Mouse (Mus musculus): ENCODE data around the gene Prkce.

Prkce gene

DNA sequence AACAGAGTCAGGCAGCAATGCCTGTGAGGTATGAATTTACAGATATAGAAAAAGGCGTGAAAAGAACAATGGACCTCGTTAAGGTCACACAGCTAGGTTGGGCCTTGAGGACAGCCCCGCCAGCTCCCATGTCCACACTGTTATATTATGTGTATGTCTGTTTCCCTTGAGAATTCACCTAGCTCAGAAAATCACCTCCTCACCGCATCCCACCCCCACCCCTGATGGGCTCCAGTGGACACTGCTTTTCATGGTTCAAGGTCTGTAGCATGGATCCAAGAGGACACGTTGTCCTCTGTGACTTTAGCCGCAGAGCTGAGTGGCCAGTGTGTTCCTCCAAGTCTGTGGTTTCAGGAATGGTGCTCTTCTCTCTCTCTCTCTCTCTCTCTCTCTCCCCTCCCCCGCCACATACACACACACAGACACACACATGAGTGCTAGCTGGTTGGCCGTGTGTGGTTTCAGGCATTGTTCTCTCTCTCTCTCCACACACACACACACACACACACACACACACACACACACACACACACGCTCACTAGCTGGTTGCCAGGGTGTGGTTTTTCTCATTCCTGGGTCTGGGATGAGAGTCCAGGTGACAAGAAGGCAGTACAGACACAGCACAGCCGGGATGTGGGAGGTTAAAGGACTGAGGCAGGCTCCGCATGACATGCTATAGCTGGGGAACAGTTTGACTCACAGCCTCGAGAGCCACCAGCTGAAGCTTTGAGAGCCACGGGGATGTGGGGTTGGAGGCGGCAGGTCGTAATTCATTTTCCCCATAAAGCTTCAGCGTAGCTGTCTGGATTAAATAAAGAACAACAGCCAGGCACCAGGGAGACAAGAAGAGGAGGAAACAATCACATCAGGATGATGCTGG is 162.7 kb downstream of the Prkce start:
- peak; percentile 60 to 64 for DNase-seq (ENCODE audit: low spot score in 2 of 2)

DNA sequence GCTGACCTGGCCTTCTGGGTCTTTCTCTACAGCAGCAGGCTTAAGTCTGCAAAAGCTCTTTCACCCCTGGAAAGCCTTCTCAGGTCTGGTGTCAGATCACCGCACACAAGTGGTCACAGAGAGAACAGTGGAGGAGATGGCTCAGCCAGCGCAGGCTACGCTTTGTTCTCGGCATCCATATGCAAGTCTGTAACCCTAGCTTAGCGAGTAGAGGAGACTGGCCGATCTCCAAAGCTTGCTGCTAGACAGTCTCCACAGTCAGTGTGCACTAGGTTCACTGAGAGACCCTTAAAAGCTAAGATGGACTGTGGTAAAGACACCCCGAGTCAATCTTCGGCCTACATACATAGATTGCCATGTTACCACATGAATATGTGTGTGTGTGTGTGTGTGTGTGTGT is 164.2 kb downstream of the Prkce start:
- no peak for DNase-seq (ENCODE audit: low spot score in 2 of 2)

DNA sequence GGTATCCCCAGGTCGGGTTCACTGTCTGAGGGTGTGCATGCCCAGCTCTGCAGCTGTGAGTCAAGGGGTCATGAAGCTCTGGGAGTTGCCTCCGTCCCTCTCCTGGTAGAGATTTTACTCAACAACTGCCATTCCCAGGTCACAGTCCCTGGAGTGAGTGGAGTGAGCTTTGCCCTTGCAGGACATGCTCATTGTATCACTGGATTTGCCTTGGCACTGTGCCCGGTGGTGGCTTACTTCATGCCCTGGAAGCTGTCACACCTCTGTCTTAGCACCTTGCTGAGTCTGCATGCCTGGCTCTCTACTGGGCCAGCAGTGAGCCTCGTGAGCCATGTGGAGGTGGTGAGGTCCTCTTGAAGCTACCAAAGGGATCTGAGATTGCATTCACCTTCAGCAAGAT is 167.4 kb downstream of the Prkce start:
- DNase-seq (ENCODE audit: low spot score in 2 of 2) = no peak

GRCm38 (mm10) chr17:86336652-86337073 is 169.1 kb downstream of the Prkce start:
- DNase-seq (ENCODE audit: low spot score in 2 of 2) = no peak

GRCm38 (mm10) chr17:86337076-86337475 is 169.5 kb downstream of the Prkce start:
- DNase-seq (ENCODE audit: low spot score in 2 of 2) = no peak

- DNase-seq (ENCODE audit: low spot score in 2 of 2) = no peak
Measured at GRCm38 (mm10) chr17:86338328-86338727, 170.7 kb downstream of the Prkce start.

GRCm38 (mm10) chr17:86344032-86344431 is 176.4 kb downstream of the Prkce start:
- no peak for DNase-seq (ENCODE audit: low spot score in 2 of 2)

DNA sequence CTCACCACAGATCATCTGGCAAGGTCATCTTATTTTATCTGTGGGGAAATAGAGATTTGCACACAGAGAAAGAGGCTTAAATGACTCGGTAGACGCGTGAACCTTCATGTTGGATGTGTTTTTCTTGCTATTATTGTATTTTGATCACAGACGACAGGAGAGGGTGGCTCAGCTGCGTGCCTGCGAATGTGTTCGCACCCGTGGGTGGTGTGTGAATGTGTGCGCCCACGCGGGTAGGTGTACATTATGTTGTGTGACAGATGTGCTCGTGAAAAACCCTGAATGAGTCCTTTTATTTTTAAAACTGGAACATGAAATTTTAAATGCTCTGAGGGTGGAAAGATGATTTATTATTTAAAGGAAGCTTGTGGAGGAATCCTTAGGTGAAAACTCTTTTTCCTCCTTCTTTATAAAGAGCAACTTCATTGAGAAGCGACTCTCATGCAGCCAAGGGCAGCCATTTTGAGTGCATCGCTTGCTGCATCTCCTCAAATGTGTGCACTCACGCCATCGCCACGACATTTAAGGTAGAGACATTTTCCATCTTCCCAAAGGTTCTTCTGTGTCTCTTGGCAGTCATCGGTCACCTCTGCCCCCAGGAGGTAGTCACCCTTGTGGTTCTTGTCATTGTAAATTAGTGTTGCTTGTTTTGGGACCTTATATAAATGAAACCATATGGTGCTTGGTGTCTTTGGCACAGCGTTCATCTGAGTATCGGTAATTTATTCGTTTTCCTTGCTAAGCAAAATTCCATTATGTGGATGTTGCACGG is 177.8 kb downstream of the Prkce start:
- peak; percentile 93 to 98 for DNase-seq (ENCODE audit: low spot score in 2 of 2)

DNA sequence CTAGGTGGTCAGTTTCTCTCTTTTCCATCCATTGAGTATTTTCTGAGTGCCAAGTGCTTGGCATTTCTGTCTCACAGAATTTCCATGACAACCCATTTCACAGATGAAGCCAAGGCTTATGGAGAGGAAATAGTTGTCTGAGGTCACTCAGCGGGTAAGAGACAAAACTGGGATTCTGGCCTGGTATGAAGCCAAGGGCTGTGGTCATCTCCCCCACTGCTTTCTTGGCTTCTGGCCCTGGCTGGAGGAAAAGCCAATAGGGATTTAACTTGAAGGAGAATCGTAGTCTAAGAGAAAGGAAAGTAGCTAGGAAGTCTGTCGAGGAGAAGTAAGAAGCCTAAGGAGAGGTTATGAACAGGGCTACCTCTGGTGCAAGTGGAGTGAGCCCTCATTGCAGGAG is 182.7 kb downstream of the Prkce start:
- DNase-seq (ENCODE audit: low spot score in 2 of 2) = no peak

DNA sequence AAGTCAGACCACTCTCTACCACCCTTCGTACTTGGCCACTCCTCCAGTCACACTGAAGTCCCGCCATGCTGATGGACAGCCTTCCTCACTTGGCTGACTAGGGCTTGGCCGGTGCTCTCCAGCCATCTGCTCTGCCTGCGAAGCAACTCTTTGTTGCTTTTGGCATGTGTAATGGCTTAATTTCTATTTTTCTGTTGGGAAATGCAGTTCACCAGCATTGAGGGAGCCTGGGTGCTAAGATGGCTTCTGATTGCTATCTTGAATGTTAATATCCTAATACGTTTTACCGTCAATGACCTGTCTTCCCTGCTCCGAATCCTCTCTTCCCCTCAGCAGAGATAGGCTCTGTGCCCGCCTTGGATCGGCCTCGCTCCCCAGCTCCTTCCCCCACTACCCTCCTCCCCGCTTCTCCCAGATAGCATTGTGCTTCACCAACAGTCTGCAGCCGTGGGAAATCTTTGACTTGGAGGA is 183.2 kb downstream of the Prkce start:
- no peak for DNase-seq (ENCODE audit: low spot score in 2 of 2)

- no peak for DNase-seq (ENCODE audit: low spot score in 2 of 2)
Measured at GRCm38 (mm10) chr17:86351282-86351681, 183.7 kb downstream of the Prkce start.

GRCm38 (mm10) chr17:86352247-86353037 is 184.9 kb downstream of the Prkce start:
- no peak for DNase-seq (ENCODE audit: low spot score in 2 of 2)

DNA sequence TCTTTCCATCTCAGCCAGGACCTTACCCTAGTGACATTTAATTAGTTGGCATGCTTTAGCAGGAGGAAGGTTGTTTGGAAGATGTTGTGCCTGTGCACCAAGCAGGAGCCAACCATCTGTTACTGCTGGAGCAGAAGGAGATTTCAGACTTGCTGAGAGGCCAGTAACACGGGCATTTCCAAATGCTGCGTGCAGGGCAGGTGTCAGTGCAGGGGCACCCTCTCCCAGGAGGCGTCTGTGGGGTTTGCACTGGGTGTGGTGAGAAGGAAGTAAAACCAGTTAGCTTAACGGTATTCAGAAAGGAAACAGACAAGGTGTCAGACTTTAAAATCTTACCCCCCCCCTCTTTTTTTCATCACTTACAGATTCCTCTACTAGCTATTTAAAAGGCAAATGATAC is 186.1 kb downstream of the Prkce start:
- no peak for DNase-seq (ENCODE audit: low spot score in 2 of 2)

GRCm38 (mm10) chr17:86354101-86354500 is 186.5 kb downstream of the Prkce start:
- DNase-seq (ENCODE audit: low spot score in 2 of 2) = no peak

DNA sequence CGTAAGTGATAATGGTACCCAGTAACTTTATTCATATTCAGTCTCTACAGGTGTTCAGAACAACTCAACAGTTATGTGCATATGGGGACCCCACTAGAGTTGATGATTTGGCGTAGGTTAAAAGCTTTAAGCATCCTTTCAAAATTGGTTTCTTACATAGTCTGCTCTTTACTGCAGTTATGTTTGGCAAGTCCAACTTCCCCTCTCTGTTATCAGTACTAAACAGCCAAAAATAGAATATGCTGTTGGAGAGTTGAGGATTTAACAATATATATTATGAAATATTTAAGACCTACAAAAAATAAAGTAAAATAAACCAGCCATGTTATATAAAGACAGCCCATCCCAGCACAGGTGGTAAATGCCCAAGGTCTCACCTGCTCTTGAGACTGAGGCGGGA is 187.3 kb downstream of the Prkce start:
- no peak for DNase-seq (ENCODE audit: low spot score in 2 of 2)

DNA sequence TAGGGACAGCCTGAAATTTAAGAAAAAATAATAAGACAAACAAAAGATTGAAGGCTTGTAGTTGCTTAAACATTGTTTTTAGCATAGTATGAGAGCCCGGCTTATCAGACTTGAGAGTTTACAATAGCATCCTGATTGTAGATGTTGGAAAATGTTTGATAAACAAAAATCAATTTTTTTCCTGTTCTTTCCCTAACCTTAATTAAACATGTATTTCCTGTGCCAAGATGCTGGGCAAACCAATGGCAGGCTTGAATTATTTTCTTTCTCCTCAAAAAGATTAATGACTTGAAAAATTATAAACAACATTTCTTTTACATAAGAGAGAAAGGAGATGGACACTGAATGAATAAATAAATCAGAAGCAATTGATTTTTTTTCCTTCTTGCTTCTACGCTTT is 187.7 kb downstream of the Prkce start:
- no peak for DNase-seq (ENCODE audit: low spot score in 2 of 2)

DNA sequence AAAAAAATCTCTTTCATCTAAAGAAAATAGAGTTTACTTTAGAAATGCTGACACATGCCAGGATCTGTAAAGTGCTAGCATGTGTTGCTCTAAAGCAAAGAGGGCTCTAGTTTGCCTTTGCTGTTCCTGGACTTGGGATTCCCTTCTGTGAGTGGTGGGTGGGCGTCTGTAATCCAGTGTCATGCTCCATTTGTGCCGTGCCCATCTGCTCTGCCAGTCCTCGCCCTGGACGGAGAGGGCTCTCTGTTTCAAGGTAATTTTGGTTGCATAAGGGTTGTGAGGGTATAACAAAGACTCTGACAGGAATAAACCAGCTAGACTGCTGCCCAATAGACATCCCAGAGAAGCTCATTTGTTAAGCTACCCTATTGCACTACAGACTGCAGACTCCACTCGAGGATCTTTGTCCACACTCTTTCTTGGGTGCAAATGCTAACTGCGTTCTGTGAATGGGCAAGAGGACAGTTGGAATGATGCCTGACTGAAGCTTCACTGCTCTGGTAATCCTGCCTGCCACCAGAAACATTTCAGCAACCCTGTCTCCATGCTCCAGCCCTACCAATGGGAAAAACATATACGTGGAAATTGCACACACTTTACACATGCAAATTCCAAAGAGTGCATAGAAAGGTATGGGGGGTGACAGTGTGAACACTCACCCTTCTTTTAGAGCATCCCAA is 188.3 kb downstream of the Prkce start:
- DNase-seq (ENCODE audit: low spot score in 2 of 2) = no peak

DNA sequence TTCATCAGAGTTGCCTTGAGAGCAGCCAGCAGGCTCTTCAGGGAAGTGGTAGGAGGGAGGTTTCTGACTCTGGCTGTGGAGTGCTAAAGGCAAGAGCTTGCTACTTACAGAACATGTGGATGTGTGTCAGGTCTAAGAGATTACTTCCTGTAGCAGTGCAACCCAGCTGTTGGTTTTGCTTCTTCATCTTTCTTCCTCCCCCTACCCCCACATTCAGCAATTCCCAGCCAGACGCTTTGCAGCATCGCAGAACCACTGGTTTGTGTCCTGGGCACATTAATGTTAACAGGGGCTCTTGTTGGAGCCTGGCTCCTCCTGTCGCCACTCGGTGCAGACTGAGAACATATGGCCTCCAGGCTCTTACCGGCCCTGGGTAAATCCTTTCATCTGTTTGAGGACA is 190.8 kb downstream of the Prkce start:
- DNase-seq (ENCODE audit: low spot score in 2 of 2) = no peak

- no peak for DNase-seq (ENCODE audit: low spot score in 2 of 2)
Measured at GRCm38 (mm10) chr17:86358847-86359246, 191.3 kb downstream of the Prkce start.

DNA sequence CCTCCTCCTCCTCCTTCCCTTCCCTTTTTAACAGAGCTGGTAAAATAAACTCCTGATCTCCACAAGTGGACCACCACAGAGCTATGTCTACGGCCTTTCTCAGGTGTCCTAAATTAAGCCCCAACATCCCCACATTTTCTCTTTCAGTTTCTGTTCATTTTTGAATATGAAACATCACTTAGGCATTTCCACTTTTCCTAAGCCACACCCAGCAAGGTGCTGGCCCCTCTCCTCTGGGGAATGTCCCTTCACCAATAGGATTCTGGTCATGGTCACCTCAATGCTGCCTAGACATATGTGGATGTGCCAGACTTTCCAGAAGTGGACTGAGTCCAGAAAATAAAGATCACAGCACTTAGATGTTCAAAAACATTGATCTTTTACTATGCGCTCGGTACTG is 193.3 kb downstream of the Prkce start:
- DNase-seq (ENCODE audit: low spot score in 2 of 2) = no peak

DNA sequence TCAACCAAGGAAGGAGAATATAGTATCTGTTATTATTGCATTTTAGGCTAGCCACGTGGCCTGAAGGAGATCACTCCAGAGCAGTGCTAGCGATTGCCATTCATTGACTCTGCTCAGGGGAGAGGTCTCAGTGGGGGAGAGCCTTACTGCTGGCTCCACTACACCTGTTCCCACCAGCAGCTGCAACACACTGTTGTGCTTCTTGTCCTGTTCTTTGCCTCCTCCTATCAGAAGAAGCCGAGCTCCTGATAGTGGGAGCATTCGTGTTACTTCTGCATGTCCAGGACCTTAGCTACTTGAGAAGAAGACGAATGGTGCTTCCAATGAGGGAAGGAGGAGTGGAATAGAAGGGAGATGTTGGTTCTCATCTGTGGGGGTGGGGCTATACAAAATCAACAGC is 195.8 kb downstream of the Prkce start:
- DNase-seq (ENCODE audit: low spot score in 2 of 2) = no peak
